Mouse (Mus musculus) ES-E14 (cell line): ENCODE data around the gene Otog.

Experiments used
- CHD2 ChIP-seq: IDR thresholded peaks from 2 replicates; pipeline ENCODE4 v1.6.1; 2014; ENCODE audit warnings: mild to moderate bottlenecking, low read depth, low read length, inconsistent platforms
- HCFC1 ChIP-seq: IDR thresholded peaks from 2 replicates; pipeline ENCODE4 v1.6.1; 2012; ENCODE audit warnings: low read length, inconsistent platforms, borderline replicate concordance; ENCODE audit not compliant: insufficient read depth
- ZC3H11A ChIP-seq: IDR thresholded peaks from 2 replicates; pipeline ENCODE4 v1.6.1; 2012; ENCODE audit warnings: low read depth, mild to moderate bottlenecking, inconsistent platforms, low read length, borderline replicate concordance
- ZNF384 ChIP-seq: IDR thresholded peaks from 2 replicates; pipeline ENCODE4 v1.6.1; 2012; ENCODE audit warnings: low read depth, low read length, inconsistent platforms

DNA sequence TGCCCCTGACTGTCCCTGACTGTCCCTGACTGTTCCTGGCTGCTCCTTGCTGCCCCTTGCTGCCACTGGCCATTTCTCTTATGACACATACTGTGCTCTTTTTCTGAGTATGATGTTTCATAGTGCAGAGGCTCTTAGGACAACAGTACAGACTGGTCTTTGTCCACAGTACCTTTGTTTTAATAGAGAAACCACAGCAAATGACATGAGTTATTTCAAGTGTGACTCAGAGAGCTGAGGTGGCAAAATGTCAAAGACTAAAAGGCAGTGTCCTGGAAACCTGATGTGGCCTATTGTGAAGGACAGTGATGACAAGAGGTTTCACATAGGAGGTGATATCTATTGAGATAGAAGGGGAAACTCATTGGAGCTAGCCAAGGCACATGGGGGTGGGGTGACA is 6.1 kb downstream of the Otog start:
- TF ChIP-seq CHD2 = no peak
- TF ChIP-seq HCFC1 = no peak
- no peak for TF ChIP-seq ZC3H11A
- no peak for TF ChIP-seq ZNF384
